Mouse (Mus musculus): ENCODE measurements around the gene Sema3c. TPM values are rescaled to one million over a fixed set of nuclear protein-coding genes. Genes with fewer than 3 reads are reported as not detected.

Sema3c gene
- polyA plus RNA-seq, 1 experiment, result not detected

DNA sequence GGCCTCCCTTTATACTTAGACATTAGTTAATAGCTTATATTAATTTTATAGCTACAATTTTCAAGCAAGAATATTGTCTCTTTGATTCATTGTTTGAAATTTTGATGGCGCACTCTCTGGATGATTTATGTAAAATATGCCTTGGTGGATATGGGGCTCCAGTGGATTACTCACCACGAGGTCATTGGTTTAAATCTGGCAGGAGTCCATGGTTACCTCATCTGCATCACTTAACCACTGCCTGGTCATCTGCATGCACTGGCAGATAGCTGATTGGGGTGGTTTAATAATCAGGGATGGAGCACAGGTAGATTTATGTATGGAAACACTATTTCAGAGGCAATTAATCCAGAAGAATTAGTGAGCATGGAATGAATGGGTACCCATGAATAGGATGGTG is 2.0 kb downstream of the Sema3c start:
- Histone ChIP-seq H3K4me1 (peaks cover 6% of the 10 kb centered on the region; the same call in 1 of the 2 replicates), H3K4me3 (replicated peaks) (no peak overlapping the region), H3K9me3 (no peaks in the 10 kb centered on the region), H3K36me3 (replicated peaks; ENCODE audit: low read length) (no peaks in the 10 kb centered on the region), H3K27me3 (replicated peaks) (peaks cover 22% of the 10 kb centered on the region)
- TF ChIP-seq GATA1 (IDR thresholded peaks at IDR 0.05; ENCODE audit: borderline replicate concordance, low read length) (no peak), FLI1 (IDR thresholded peaks at IDR 0.05; ENCODE audit: low read length) (no peak)

GRCm38 (mm10) chr5:17582047-17582515 is 8.0 kb downstream of the Sema3c start:
- Histone ChIP-seq H3K4me3 (replicated peaks) (no peak overlapping the region), H3K4me1 (no peaks in the 10 kb centered on the region), H3K9me3 (no peaks in the 10 kb centered on the region), H3K27me3 (replicated peaks) (no peaks in the 10 kb centered on the region), H3K36me3 (replicated peaks; ENCODE audit: low read length) (no peaks in the 10 kb centered on the region)
- no peak for TF ChIP-seq FLI1 (IDR thresholded peaks at IDR 0.05; ENCODE audit: low read length)
- no peak for TF ChIP-seq GATA1 (IDR thresholded peaks at IDR 0.05; ENCODE audit: borderline replicate concordance, low read length)

DNA sequence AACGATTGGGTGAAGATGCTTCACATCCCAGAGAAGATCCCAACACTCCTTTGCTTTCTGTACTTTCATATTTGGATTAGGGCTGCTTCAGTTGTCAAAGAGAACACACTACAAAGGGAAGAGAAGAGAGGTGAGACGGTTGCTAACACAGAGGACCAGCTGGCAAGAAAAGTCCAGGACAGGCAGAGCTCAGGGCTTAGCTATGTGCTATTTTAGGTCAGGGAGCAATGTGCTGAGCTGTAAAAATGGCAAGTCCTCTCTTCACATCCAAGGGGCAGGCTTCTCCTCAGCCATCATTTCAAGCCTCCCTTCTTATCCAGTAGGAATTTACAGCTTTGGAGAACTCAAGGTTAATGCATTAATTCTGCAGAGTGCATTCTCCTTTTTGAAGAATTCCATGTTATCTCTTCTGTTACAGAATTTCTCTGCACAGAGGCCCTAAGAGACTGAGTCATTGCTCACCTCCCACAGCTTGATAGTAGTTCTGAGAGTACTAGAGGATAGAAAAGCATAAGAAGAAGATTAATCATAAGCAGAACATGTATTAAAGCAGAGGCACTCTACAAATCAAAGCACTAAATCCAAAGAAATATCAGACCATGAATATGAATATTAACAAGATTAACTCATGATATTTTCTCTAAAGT is 10.3 kb downstream of the Sema3c start:
- TF ChIP-seq GATA1 (IDR thresholded peaks at IDR 0.05; ENCODE audit: borderline replicate concordance, low read length), result no peak
- no peak for TF ChIP-seq FLI1 (IDR thresholded peaks at IDR 0.05; ENCODE audit: low read length)
- no peaks in the 10 kb centered on the region for H3K4me1 ChIP-seq

GRCm38 (mm10) chr5:17586518-17587210 is 12.6 kb downstream of the Sema3c start:
- Histone ChIP-seq H3K4me1 (no peaks in the 10 kb centered on the region), H3K4me3 (replicated peaks) (no peak overlapping the region)
- no peak for TF ChIP-seq FLI1 (IDR thresholded peaks at IDR 0.05; ENCODE audit: low read length)

More for the DNA sequence above, 10.3 kb downstream of the Sema3c start:
- H3K27me3 ChIP-seq (replicated peaks), result no peaks in the 10 kb centered on the region
- no peak overlapping the region for H3K4me3 ChIP-seq (replicated peaks)
- no peaks in the 10 kb centered on the region for H3K9me3 ChIP-seq
- H3K36me3 ChIP-seq (replicated peaks; ENCODE audit: low read length), result no peaks in the 10 kb centered on the region

GRCm38 (mm10) chr5:17591908-17592307 is 17.8 kb downstream of the Sema3c start:
- Histone ChIP-seq H3K4me3 (replicated peaks) (no peak overlapping the region), H3K4me1 (no peaks in the 10 kb centered on the region), H3K9me3 (no peaks in the 10 kb centered on the region), H3K36me3 (replicated peaks; ENCODE audit: low read length) (no peaks in the 10 kb centered on the region), H3K27me3 (replicated peaks) (no peaks in the 10 kb centered on the region)
- no peak for TF ChIP-seq GATA1 (IDR thresholded peaks at IDR 0.05; ENCODE audit: borderline replicate concordance, low read length)
- no peak for TF ChIP-seq FLI1 (IDR thresholded peaks at IDR 0.05; ENCODE audit: low read length)

More at GRCm38 (mm10) chr5:17586518-17587210, 12.6 kb downstream of the Sema3c start:
- no peaks in the 10 kb centered on the region for H3K36me3 ChIP-seq (replicated peaks; ENCODE audit: low read length)
- H3K27me3 ChIP-seq (replicated peaks), result no peaks in the 10 kb centered on the region
- no peaks in the 10 kb centered on the region for H3K9me3 ChIP-seq

DNA sequence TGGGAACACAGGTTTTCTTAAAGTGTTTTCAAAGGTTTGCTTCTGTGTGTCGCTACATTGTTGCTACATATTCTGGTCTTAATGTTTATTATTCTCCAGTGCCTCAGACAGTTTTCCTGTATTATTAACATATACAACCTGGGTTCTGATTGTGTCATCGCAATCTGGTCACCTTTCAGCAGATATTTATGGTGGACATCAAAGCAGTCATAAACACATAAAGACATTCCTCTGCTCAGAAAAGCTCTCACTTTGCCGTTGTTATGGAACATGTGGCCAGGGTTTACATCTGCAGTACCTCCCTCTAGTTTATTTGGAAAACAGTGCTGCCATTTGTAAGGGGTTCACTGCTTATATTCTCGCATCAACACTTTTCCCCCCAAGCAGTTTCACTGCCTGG is 27.6 kb downstream of the Sema3c start:
- H3K4me3 ChIP-seq (replicated peaks), result no peak overlapping the region
- TF ChIP-seq FLI1 (IDR thresholded peaks at IDR 0.05; ENCODE audit: low read length), result no peak
- TF ChIP-seq GATA1 (IDR thresholded peaks at IDR 0.05; ENCODE audit: borderline replicate concordance, low read length), result no peak
- H3K36me3 ChIP-seq (replicated peaks; ENCODE audit: low read length), result no peaks in the 10 kb centered on the region
- H3K27me3 ChIP-seq (replicated peaks), result no peaks in the 10 kb centered on the region
- no peaks in the 10 kb centered on the region for H3K4me1 ChIP-seq
- H3K9me3 ChIP-seq, result no peaks in the 10 kb centered on the region

- no peak overlapping the region for H3K4me3 ChIP-seq (replicated peaks)
- no peak for TF ChIP-seq GATA1 (IDR thresholded peaks at IDR 0.05; ENCODE audit: borderline replicate concordance, low read length)
- H3K4me1 ChIP-seq, result no peaks in the 10 kb centered on the region
- H3K9me3 ChIP-seq, result no peaks in the 10 kb centered on the region
- H3K27me3 ChIP-seq (replicated peaks), result no peaks in the 10 kb centered on the region
- no peaks in the 10 kb centered on the region for H3K36me3 ChIP-seq (replicated peaks; ENCODE audit: low read length)
These were observed 46.5 kb downstream of the Sema3c start for GRCm38 (mm10) chr5:17620619-17621018.

DNA sequence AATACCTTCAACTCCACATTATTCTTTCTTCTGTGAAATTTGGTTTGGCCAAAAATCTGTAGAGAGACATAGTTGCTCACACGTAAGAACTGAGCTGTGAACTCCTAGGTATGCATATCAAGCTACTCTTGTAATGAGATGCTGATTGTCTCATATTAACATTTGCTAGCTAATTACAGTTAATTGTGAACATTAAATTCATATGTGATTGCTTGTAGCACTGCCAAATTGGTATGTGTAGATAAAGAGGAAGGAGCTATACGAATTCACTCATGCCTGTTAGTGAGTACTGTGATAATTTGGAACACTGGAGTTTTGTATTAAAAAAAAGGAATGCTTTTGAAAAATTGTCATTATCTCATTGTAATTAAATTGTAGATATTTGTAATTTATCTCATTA is 48.5 kb downstream of the Sema3c start:
- no peaks in the 10 kb centered on the region for H3K4me1 ChIP-seq
- H3K4me3 ChIP-seq (replicated peaks), result no peak overlapping the region
- no peaks in the 10 kb centered on the region for H3K9me3 ChIP-seq
- TF ChIP-seq FLI1 (IDR thresholded peaks at IDR 0.05; ENCODE audit: low read length) (no peak), GATA1 (IDR thresholded peaks at IDR 0.05; ENCODE audit: borderline replicate concordance, low read length) (no peak)
- no peaks in the 10 kb centered on the region for H3K27me3 ChIP-seq (replicated peaks)
- H3K36me3 ChIP-seq (replicated peaks; ENCODE audit: low read length), result no peaks in the 10 kb centered on the region

DNA sequence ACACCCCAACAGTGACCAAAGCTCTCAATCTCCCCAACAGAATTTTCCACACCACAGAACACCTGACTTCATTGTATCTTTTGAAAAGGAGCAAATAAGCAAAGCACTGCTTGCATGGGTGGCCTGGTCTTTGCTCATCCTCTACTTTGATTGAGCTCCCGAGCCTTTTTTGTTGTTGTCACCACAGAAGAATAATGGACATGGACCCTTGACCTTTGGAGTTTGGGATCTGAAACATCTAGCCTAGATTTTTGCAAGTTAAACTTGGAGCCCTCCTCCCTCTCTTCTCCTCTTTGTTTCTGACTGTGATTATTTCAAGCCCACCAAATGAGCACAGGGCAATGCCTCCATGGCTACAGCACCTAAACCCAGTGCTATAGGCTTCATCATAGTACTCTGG is 54.5 kb downstream of the Sema3c start:
- Histone ChIP-seq H3K36me3 (replicated peaks; ENCODE audit: low read length) (no peaks in the 10 kb centered on the region), H3K4me1 (no peaks in the 10 kb centered on the region), H3K4me3 (replicated peaks) (no peak overlapping the region), H3K9me3 (no peaks in the 10 kb centered on the region), H3K27me3 (replicated peaks) (no peaks in the 10 kb centered on the region)
- no peak for TF ChIP-seq FLI1 (IDR thresholded peaks at IDR 0.05; ENCODE audit: low read length)
- TF ChIP-seq GATA1 (IDR thresholded peaks at IDR 0.05; ENCODE audit: borderline replicate concordance, low read length), result no peak

GRCm38 (mm10) chr5:17629599-17629998 is 55.5 kb downstream of the Sema3c start:
- no peaks in the 10 kb centered on the region for H3K4me1 ChIP-seq
- H3K36me3 ChIP-seq (replicated peaks; ENCODE audit: low read length), result no peaks in the 10 kb centered on the region
- no peaks in the 10 kb centered on the region for H3K9me3 ChIP-seq
- TF ChIP-seq GATA1 (IDR thresholded peaks at IDR 0.05; ENCODE audit: borderline replicate concordance, low read length), result no peak
- no peak for TF ChIP-seq FLI1 (IDR thresholded peaks at IDR 0.05; ENCODE audit: low read length)
- no peak overlapping the region for H3K4me3 ChIP-seq (replicated peaks)
- H3K27me3 ChIP-seq (replicated peaks), result no peaks in the 10 kb centered on the region

Measured in megakaryocyte, embryonic 14.5 days (primary cell).